In genomic region chr9:44109360-44110095, GRCm38 (mm10) we compare ENCODE assay signal across 1 mouse cellular context.
TF ChIP-seq lines count a peak whose summit lies in the region.

No protein-coding gene starts in this region.

TF ChIP-seq in CH12.LX, 34 proteins besides CTCF, POLR2A, EP300 and RAD21 (continued from another document):
- TF ChIP-seq POLR2AphosphoS2 (IDR thresholded peaks at IDR 0.05; ENCODE audit: low read depth, low read length) (no peak), ETS1 (conservative IDR thresholded peaks at IDR 0.05; ENCODE audit: low read depth, low read length) (no peak), MAX (IDR thresholded peaks at IDR 0.05; ENCODE audit: low read length) (no peak), NRF1 (IDR thresholded peaks at IDR 0.05; ENCODE audit: low read depth, low read length) (no peak), USF2 (conservative IDR thresholded peaks at IDR 0.05; ENCODE audit: low read depth, low read length) (no peak), ZC3H11A (IDR thresholded peaks at IDR 0.05; ENCODE audit: low read depth, low read length) (no peak)
